ENCODE assay signal across 35 mouse cellular contexts in the genomic region with DNA sequence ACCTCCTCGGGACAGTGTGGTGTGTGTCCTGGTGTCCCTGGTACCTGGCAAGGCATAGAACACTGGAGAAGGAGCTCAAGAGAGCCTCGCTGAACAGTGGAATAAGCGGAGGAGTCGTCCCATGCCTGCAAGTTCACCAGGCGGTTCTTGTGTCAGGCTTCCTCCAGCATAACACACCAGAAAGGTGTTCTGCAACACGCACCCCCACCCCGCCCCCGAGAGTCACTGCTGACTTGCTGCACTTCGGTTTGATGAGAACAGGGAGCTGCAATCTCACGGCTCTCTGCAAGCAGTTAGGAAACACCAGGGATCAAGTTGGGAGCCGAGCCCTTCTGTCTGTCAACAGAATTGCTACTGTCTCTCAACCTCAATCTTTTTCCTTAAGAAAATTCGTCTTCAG.
"Had no signal": no experiment of that assay in that cellular context is flagged by ENCODE, and none has a peak within 500 bp of the region (broad histone marks: within the 10 kb centered on the region; RNA-seq: fewer than 3 reads in every experiment).

No protein-coding gene starts in this region.

- DNase-seq: heart, postnatal 10 days; heart, postnatal 14 days; heart, postnatal 4 days; kidney, adult 11 months; kidney, adult 18-20 months; kidney, adult 2 months; kidney, adult 8-10 months; kidney, adult 9 months; kidney, postnatal 10 days; kidney, postnatal 14 days; kidney, postnatal 25 days; kidney, postnatal 36 days; kidney, postnatal 4 days; layer of hippocampus, adult 9-11 months; layer of hippocampus, postnatal 36 days had no signal

- ATAC-seq: hindbrain, embryonic 16.5 days; hindbrain, postnatal 0 days; inflammation-experienced regulatory T-cells, adult 6 months; intestine, embryonic 15.5 days; intestine, embryonic 16.5 days; intestine, postnatal 0 days had no signal

- H3K27ac ChIP-seq: heart, embryonic 10.5 days; heart, embryonic 13.5 days; heart, embryonic 15.5 days; hindbrain, embryonic 10.5 days; hindbrain, embryonic 12.5 days; hindbrain, embryonic 13.5 days; hindbrain, embryonic 14.5 days; hindbrain, embryonic 15.5 days; hindbrain, postnatal 0 days; intestine, embryonic 15.5 days; kidney, embryonic 15.5 days; kidney, postnatal 0 days; layer of hippocampus, adult 2 months; left cerebral cortex, adult 2 months had no signal

- H3K9me3 ChIP-seq: heart, embryonic 10.5 days; heart, embryonic 12.5 days; heart, embryonic 13.5 days; heart, embryonic 15.5 days; hindbrain, embryonic 10.5 days; hindbrain, embryonic 12.5 days; hindbrain, embryonic 13.5 days; hindbrain, embryonic 15.5 days; intestine, embryonic 15.5 days; kidney, embryonic 15.5 days had no signal

- H3K4me1 ChIP-seq: heart, embryonic 10.5 days; heart, embryonic 12.5 days; heart, embryonic 15.5 days; hindbrain, embryonic 13.5 days; hindbrain, embryonic 15.5 days; intestine, embryonic 15.5 days; kidney, embryonic 15.5 days had no signal

- H3K9ac ChIP-seq: heart, embryonic 12.5 days; heart, embryonic 13.5 days; heart, embryonic 15.5 days; hindbrain, embryonic 12.5 days; hindbrain, embryonic 13.5 days; hindbrain, embryonic 14.5 days; hindbrain, embryonic 15.5 days; intestine, embryonic 15.5 days; kidney, embryonic 15.5 days had no signal

- H3K36me3 ChIP-seq: heart, embryonic 10.5 days; heart, embryonic 12.5 days; heart, embryonic 13.5 days; heart, embryonic 15.5 days; hindbrain, embryonic 10.5 days; hindbrain, embryonic 12.5 days; hindbrain, embryonic 13.5 days; hindbrain, embryonic 15.5 days; intestine, embryonic 15.5 days; kidney, embryonic 15.5 days had no signal

- H3K4me3 ChIP-seq: heart, embryonic 10.5 days; heart, embryonic 12.5 days; heart, embryonic 13.5 days; heart, embryonic 15.5 days; hindbrain, embryonic 10.5 days; hindbrain, embryonic 12.5 days; hindbrain, embryonic 13.5 days; hindbrain, embryonic 15.5 days; intestine, embryonic 15.5 days; kidney, embryonic 15.5 days; layer of hippocampus, adult 2 months; left cerebral cortex, adult 2 months had no signal

- H3K27me3 ChIP-seq: heart, embryonic 13.5 days; heart, embryonic 15.5 days; hindbrain, embryonic 12.5 days; hindbrain, embryonic 13.5 days; hindbrain, embryonic 15.5 days; intestine, embryonic 15.5 days; kidney, embryonic 15.5 days had no signal

- H3K4me2 ChIP-seq: heart, embryonic 11.5 days; heart, embryonic 12.5 days; heart, embryonic 13.5 days; heart, embryonic 15.5 days; hindbrain, embryonic 12.5 days; hindbrain, embryonic 13.5 days; hindbrain, embryonic 14.5 days; hindbrain, embryonic 15.5 days; intestine, embryonic 15.5 days; kidney, embryonic 15.5 days had no signal
